Mouse (Mus musculus) ES-Bruce4 (cell line): ENCODE measurements around the gene Trmt61a.

Experiments used
- CTCF ChIP-seq: IDR thresholded peaks from one replicate; pipeline ENCODE4 v1.8.1; 2011; ENCODE audit warnings: low read depth, low read length
- POLR2A ChIP-seq: IDR thresholded peaks from one replicate; pipeline ENCODE4 v1.8.1; 2011; ENCODE audit warnings: low read length; ENCODE audit not compliant: insufficient read depth

DNA sequence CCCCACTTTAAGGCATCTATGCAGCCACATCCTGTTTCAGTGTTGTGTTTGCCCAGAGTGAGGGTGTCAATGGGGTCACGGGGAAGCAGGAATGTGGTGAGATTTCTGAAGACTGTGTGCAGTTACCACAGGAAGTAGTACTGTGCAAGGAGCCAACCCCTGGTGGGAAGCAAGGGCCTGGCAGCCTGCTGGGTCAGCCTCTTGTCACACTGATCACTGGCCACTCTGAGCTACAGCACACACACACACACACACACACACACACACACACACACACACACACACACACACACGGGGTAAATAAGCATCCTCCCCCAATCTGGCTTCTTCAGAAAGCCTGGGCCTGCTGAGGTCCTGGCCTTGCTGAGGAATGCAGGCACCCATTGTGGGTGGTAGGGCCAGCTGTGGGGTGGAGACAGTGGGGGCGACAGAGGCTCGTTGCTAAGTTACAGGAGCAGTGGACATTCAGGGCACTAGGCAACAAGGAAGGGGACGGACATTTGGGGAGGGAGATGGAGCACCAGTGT is 13.5 kb downstream of the Trmt61a start:
- TF ChIP-seq CTCF, result no peak
- no peak for TF ChIP-seq POLR2A
